Mouse (Mus musculus) spleen, postnatal 36 days (tissue): ENCODE data around the gene Cabcoco1.

Experiments used
- DNase-seq, 2 experiments: peaks; one replicate each; pipeline ENCODE4 v3.0.0; 2022; ENCODE audit warnings: low spot score in 2 of 2, mixed read lengths in 1 of 2

The Cabcoco1 gene

GRCm38 (mm10) chr10:68541139-68541942 lies at the start of gene Cabcoco1:
Gene Cabcoco1 (minus strand): TSS chr10:68541896.
- peak; percentile 85 to 86 for DNase-seq

DNA sequence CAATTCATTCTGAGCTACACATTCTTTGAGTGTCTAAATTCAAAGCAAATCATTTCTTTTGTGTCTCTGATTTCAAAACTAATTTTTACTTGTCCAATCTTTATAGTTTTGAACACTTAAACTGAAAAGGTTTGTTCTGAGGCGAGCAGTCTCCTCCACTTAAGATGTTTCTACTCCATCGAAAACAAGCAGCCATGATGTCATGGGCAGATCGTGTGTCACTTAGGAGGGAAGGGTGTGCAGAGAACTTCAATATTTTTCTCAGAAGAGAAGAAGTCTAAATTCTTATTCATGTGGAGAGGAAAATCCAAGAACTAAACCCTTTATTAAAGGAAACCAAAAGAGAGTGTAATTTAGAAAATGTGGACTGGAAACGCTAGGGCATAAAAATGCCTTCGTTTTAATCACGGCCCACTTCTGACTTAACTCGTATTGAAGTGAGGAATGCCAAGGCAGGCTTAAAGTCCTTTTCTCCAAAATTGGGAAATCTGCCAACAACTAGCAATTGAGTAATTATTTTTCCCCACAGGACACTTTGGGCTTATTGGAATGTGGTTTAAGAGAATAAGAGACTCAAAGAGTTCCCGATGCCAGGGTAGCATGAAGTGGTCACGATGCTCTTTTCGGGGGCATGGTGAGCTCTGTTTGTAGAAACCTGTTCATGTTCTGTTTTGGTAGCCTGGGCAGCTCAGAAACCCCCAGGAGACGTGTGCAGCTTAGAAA lies 48.0 kb upstream of the Cabcoco1 start:
- DNase-seq = no peak

GRCm38 (mm10) chr10:68587416-68588040 lies 45.8 kb upstream of the Cabcoco1 start:
- DNase-seq = no peak

GRCm38 (mm10) chr10:68577321-68577720 lies 35.6 kb upstream of the Cabcoco1 start:
- no peak for DNase-seq

- DNase-seq = no peak
Measured at GRCm38 (mm10) chr10:68568172-68568571, 26.5 kb upstream of the Cabcoco1 start.

GRCm38 (mm10) chr10:68562344-68562743 lies 20.6 kb upstream of the Cabcoco1 start:
- no peak for DNase-seq

DNA sequence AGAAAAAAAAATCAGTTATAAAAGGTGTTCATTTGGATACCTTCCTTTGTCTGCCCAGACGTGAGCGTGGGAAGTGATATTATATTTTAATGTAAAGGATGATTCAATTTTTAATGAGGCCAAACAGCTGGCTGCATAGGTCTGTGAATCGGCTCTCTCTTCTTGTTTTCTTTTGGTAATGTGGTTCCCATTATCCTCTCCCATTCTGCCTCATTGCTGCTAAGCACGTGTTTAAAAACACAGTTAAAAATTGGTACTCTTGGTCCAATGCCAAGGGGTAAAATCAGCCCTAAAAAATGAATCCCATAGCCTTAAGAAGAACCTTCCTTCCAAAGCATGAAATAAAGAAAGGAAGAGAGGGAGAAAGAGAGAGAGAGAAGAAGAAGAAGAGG lies 17.1 kb upstream of the Cabcoco1 start:
- DNase-seq = no peak

GRCm38 (mm10) chr10:68558105-68558827 lies 16.6 kb upstream of the Cabcoco1 start:
- DNase-seq = no peak

GRCm38 (mm10) chr10:68553677-68554076 lies 12.0 kb upstream of the Cabcoco1 start:
- DNase-seq = no peak

GRCm38 (mm10) chr10:68552556-68552955 lies 10.9 kb upstream of the Cabcoco1 start:
- no peak for DNase-seq

DNA sequence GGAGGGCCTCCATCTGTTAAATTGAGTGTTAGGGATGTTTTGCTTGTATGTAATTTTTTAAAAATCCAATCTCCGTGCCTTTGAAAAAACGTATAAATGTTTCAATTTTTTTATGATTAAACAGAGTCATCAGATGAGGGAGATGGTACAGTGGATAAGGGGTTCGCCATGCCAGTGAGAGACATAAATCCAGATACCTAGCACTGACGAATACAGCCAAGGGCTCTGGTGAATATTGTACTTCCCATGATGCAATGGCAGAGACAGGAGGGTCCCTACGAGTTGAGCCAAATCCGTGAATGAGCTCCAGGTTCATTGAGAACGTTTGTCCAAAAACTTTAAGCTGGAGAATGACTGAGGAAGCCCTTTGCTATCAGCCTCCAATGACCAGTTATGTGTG lies 9.6 kb upstream of the Cabcoco1 start:
- DNase-seq = no peak

DNA sequence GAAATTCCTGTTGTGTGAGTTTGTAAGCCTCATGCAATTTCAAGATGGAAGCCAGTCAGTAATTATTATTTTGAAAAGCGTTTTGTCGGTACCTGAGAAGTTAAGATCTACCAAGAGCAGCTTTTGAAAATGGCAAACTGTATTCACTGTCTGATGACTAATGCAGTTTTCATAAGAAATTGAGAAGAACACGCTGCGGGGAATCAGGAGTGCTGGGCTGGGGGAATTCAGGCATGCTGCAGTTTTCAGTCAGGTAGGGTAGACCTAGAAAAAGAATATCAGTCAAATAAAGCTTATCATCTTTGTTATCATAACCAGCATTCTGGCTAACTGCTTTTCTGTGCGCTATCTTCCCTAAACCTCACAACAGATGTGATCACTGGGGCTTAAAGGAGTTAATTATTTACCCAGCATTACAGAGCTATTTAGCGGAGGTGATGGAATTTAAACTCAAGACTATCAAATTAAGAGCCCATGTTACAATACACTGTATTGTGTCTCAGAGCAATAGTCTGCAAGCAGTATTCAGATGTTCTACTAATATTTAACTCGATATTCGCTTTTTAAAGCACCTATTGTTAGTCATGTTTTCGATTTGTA lies 9.1 kb upstream of the Cabcoco1 start:
- DNase-seq = no peak

- no peak for DNase-seq
Measured at GRCm38 (mm10) chr10:68543107-68543506, 1.4 kb upstream of the Cabcoco1 start.

GRCm38 (mm10) chr10:68541943-68542420 lies 286 bp upstream of the Cabcoco1 start:
- no peak for DNase-seq

- DNase-seq = no peak
Measured at GRCm38 (mm10) chr10:68540612-68541011, 1.1 kb downstream of the Cabcoco1 start.

GRCm38 (mm10) chr10:68537261-68537950 lies 4.3 kb downstream of the Cabcoco1 start:
- no peak for DNase-seq

DNA sequence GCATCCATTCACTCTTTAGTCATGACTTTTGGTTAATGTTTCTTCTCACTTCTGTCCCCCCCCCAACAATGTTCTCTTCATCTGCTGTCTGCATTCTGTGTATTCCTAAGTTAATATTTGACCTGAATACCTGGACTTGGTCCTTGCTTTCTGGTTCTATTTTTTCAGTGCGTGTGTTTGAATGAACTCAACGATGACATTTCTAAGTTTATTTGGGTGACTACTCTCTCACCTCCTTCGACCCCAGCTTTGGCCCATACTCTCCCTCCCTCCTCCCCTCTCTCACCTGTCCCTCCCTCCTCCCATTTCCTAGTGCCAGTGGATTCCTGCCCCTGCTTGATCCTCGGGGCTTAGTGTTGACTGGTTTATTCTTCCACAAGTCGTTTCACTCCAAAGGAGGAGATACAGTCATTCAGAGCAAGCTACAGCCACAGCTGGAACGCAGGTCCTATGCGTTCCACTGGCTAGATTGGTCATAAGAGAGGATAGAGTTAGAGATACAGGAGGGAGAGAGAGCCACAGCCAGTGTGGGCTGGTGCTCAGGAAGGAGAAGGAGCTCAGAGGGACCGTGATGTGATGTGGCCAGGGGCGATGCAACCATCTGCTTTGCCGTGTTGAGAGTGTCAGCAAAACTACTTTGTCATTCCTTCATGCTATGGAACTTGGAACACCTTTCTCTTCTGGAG lies 12.2 kb downstream of the Cabcoco1 start:
- DNase-seq = no peak

DNA sequence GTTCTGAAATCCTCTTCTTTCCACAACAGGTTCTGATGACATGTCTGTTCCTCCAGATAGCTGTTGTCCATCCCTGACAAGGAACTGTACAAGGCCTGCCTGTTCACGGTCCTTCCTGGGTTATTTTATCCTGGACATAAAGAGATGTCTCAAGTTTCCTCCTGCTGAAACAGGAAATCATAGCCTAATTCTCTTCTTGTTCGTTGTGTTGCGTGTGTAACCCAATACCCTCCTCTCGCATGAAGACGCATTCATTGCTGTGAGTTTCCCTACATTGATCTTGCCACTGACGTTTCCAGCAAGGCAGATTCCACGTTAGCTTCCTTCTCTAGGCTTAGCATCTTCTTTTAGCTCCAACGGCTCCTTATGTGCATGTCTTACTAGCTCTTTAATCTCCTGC lies 12.7 kb downstream of the Cabcoco1 start:
- no peak for DNase-seq

DNA sequence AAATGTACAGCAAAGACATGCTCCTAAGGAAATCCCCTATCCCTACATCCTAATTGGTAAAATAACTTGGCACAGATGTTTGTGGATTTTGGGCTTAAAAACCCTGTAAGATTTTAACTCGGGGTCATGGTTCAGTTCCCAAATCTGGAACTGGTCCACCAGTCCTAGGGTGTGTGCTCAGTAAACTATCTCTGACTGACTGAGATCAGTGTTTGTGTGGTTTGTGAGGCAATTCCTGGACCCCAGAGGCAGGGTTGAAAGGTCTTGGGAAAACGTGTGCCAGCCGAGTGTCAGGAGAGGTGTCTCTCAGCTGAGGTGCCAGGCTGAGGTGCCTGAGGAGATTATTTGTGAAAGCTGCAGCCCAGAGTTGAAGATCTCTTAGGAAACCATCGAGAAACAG lies 19.6 kb downstream of the Cabcoco1 start:
- DNase-seq = no peak

DNA sequence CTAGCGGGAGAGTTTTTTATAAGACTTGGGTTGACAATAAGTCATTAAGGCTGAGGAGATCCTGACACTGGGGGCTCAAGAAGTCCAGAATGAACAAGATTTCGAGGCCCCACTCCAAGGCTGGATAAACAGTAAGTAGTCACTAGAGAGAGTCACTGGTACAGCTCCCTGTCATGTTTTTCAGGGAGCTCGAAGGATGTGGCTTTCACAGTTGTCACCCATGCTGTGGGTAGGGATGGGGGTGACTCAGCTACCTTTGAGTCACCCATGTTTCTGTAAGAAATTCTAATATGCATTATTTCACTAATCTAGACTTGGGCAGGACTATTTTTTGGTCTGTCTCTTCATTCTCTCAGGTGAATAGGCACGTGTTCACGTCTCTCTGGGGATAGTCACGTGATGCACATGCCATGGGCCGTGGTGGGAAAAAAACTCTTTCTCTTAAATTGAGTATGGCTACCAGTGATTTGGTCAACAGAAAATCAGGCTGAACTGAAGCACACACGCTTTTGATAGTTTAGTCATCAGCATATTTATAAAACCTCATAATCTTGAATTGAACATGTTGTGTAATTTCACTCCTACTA lies 29.2 kb downstream of the Cabcoco1 start:
- DNase-seq = no peak
